Mouse (Mus musculus): ENCODE data around the gene Naa80. TPM values are rescaled to one million over a fixed set of nuclear protein-coding genes. Genes with fewer than 3 reads are reported as not detected.
"Not testable (repeated sequence)": the region's sequence is repeated elsewhere in the genome, so short reads cannot be mapped to it uniquely, and the experiment has no call there.

Naa80 gene
- polyA plus RNA-seq, 1 experiment from 2014 or later: 39.9 TPM

DNA sequence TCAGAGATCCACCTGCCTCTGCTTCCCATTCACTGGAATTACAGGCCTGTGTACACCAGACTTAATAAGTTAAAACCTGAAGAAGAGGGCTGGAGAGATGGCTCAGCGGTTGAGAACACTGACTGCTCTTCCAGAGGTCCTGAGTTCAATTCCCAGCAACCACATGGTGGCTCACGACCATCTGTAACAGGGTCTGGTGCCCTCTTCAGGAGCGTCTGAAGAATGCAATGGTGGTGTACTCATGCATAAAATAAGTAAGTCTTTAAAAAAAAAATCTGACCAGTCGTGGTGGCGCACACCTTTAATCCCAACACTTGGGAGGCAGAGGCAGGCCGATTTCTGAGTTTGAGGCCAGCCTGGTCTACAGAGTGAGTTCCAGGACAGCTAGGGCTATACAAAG is 4.9 kb upstream of the Naa80 start:
- not testable (repeated sequence) for H3K36me3 ChIP-seq (ENCODE audit: inconsistent target); H3K4me3 ChIP-seq (ENCODE audit: inconsistent target); H3K27ac ChIP-seq
- H3K79me2 ChIP-seq (ENCODE audit: inconsistent target): peaks cover 31% of the 10 kb centered on the region
- WGBS (ENCODE audit: missing documents): 89% methylated on average over 6 of the region's 6 CpGs

DNA sequence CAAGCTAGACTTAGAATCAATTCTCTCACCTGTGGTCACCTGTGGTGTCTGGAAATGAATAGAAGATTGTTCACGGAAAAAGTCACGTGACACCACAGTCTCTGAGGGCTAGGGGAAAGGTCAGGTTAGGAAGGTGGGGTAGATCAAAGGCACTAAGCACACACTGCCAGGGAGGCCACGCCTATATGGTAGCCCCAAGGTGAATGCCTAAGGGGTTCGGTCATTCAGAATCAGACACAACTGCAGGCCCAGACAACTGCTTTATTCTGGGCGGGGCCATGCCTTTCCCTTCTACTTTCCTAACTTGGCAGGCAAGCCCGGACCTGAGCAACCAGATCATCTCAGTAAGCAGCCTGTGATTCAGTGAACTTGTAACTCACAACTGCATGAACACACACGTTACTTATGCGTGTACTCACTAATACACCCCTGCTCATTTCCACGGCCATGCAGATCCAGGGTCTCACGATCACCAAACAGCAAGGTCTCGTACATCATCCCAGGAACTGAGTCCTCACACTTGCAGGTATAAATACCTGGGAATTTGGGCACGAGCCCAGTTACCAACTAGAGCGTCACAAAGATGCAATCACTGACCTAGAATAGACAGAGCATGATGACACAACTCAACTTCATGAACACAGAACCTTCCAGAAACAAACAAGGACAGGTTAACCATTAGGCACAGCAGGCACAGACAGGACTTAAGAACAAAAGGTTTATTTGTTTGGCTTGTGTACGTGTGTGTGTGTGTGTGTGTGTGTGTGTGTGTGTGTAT is 2.9 kb upstream of the Naa80 start:
- Histone ChIP-seq H3K79me2 (ENCODE audit: inconsistent target) (peaks cover 22% of the 10 kb centered on the region), H3K36me3 (ENCODE audit: inconsistent target) (peaks cover 10% of the 10 kb centered on the region; the same call in 1 of the 2 replicates), H3K4me3 (ENCODE audit: inconsistent target) (no peak overlapping the region), H3K27ac (peak overlapping the region; percentile 54; the same call in 1 of the 2 replicates)
- whole genome bisulfite sequencing (ENCODE audit: missing documents): 96% methylated on average over 14 of the region's 14 CpGs

DNA sequence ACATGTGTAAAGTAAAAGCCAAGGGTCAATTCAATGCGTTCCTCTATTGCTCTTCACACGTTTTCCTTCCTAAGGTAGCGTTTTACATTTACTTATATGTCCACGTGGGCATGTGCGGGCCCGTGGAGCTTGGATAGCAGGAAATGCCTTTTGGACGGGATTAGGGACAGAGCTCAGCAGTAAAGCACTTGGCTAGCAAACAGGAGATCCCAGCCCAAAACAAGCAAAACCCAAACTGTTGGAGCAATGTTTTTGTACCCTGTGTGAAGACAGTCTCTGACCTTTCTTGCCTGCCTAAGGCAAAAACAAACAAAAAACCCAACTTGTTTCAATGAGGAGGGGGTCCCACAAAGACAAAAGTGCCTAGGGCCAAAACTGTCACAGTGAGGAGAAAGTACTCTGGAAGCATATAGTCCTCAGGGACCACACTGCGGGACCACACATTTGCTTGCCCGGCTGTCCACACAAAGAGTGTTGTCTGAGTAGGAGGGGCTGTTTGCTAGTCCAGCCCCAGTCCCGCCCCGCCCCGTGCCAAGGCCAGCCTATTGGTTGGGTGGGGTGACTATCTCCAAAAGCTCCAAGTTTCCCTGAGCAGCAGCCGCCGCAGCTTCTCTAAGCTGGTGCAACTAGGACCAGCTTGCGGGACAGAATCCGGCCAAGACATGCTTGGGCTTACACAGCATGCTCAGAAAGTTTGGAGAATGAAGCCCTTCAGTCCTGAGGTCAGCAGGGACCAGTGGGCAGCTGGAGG is 2.2 kb upstream of the Naa80 start, which contains the start of gene Hyal1:
Gene Hyal1, plus strand, starts transcription at position 571 of the 751 bp plus-strand sequence.
- H3K36me3 ChIP-seq (ENCODE audit: inconsistent target): peaks cover 10% of the 10 kb centered on the region; the same call in 1 of the 2 replicates
- 54% methylated on average over 16 of the region's 16 CpGs for WGBS (ENCODE audit: missing documents)
- H3K79me2 ChIP-seq (ENCODE audit: inconsistent target): peaks cover 29% of the 10 kb centered on the region
- peak within 1 kb of the TSS; percentile 95 for H3K27ac ChIP-seq
- H3K4me3 ChIP-seq (ENCODE audit: inconsistent target): peak within 1 kb of the TSS; percentile 60

DNA sequence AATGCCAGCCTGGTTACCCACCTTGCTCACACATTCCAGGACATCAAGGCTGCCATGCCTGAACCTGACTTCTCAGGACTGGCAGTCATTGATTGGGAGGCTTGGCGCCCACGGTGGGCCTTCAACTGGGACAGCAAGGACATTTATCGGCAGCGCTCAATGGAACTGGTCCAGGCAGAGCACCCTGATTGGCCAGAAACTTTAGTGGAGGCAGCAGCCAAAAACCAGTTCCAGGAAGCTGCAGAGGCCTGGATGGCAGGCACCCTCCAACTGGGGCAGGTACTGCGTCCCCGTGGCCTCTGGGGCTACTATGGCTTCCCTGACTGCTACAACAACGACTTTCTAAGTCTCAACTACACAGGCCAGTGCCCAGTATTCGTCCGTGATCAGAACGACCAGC is 816 bp upstream of the Naa80 start:
- Histone ChIP-seq H3K36me3 (ENCODE audit: inconsistent target) (no peaks in the 10 kb centered on the region), H3K27ac (peak overlapping the region; percentile 95), H3K79me2 (ENCODE audit: inconsistent target) (peaks cover 29% of the 10 kb centered on the region), H3K4me3 (ENCODE audit: inconsistent target) (peak overlapping the region; percentile 60)
- WGBS (ENCODE audit: missing documents): 93% methylated on average over 10 of the region's 10 CpGs

DNA sequence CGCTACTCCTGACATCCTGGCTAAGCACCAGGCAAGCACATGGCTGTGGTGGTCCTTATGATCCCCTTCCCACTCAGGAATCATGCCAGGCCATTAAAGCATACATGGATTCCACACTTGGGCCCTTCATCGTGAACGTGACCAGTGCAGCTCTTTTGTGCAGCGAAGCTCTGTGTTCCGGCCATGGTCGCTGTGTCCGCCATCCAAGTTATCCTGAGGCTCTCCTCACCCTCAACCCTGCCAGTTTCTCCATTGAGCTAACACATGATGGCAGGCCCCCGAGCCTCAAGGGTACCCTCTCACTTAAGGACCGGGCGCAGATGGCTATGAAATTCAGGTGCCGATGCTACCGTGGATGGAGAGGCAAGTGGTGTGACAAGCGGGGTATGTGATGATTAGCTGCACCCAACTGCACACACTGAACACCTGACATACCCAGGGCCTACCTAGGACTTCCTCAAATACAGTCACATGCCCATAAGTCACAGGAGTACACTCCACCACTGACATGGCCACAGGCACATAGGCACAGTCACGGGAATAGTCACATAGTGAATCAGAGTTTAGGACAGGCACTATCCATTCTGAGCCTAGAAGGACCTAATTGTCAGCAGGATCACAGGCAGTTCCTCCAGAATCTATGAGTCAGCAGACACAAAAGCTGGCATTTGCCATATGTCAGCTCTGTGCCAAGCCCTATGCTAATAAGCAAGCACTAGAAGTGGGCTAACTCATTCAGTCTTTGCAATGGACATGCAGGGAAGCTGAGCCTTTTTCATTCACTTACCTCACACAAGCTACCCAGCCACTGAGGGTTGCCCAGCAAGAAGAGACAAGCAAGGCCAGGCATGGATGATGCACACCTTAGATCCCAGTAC is 575 bp downstream of the Naa80 start:
- H3K4me3 ChIP-seq (ENCODE audit: inconsistent target): peak overlapping the region; percentile 83; the same call in 1 of the 2 replicates
- WGBS (ENCODE audit: missing documents): 84% methylated on average over 14 of the region's 14 CpGs
- peaks cover 29% of the 10 kb centered on the region for H3K79me2 ChIP-seq (ENCODE audit: inconsistent target)
- no peaks in the 10 kb centered on the region for H3K36me3 ChIP-seq (ENCODE audit: inconsistent target)
- H3K27ac ChIP-seq: peak overlapping the region; percentile 95

DNA sequence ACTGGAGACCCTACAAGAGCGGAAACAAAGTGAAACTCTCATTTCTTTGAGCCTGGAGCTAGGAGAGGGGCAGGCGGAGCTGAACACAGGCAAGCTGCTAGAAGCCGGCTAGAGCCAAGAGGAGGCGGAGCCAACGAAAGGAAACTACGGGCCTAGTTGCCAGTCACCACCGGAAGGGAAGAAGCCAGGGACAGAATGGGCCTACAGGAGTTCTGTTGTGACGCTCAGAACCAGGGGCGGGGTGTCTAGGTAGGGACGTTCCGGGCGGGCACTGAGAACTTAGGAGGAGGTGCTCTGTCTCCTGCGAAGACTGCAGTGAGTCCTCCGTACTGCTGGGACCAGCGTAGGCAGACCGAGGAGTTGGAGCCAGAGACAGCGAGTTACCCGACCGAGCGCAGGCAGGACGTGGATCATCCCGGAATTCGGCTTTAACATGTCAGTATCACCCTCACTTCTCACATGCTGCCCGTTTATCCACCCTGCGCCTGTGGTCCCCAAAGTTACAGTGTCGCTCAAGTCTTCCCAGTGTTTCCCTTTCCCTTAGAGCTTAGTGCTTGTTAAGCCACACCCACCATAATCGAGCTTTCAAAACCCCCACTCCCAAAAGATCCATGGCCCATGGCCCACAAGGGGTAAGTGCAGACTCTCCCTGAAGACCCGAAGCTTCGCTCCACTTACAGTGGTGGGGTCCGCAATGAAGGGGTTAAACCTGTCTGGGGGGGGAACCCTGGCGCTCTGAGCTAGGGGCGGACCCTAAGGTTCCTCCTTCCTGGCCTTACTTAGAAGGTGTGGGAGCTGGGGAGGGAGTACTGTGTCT is 2.0 kb downstream of the Naa80 start, which contains the start of gene Hyal3:
Gene Hyal3, plus strand, starts transcription at position 318 of the 817 bp plus-strand sequence.
- Histone ChIP-seq H3K79me2 (ENCODE audit: inconsistent target) (peaks cover 29% of the 10 kb centered on the region), H3K4me3 (ENCODE audit: inconsistent target) (peak within 1 kb of the TSS; percentile 83), H3K27ac (peak within 1 kb of the TSS; percentile 95), H3K36me3 (ENCODE audit: inconsistent target) (no peaks in the 10 kb centered on the region)
- under 1% methylated on average over 32 of the region's 32 CpGs for WGBS (ENCODE audit: missing documents)

DNA sequence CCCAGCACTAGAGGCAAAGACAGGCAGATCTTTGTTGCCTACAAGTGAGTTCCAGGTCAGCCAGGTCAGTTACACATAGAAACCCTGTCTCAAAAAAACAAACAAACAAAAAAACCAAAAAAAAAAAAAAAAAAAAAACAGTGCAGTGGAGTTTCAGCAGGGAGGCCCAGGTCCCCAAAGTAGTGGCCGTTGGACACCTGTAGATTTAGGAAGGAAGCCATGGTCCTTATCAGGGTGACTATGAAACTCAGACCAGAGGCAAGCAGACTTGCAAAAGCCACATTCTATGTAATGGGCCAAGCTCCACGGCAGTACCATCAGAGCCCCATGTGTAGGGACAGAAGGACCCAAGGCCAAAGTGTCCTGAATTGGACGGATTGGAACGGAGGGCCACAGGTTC is 2.9 kb downstream of the Naa80 start:
- H3K79me2 ChIP-seq (ENCODE audit: inconsistent target): peaks cover 29% of the 10 kb centered on the region
- 40% methylated on average over 4 of the region's 4 CpGs for WGBS (ENCODE audit: missing documents)
- H3K36me3 ChIP-seq (ENCODE audit: inconsistent target): no peaks in the 10 kb centered on the region
- peak overlapping the region; percentile 95 for H3K27ac ChIP-seq
- H3K4me3 ChIP-seq (ENCODE audit: inconsistent target): peak overlapping the region; percentile 83

DNA sequence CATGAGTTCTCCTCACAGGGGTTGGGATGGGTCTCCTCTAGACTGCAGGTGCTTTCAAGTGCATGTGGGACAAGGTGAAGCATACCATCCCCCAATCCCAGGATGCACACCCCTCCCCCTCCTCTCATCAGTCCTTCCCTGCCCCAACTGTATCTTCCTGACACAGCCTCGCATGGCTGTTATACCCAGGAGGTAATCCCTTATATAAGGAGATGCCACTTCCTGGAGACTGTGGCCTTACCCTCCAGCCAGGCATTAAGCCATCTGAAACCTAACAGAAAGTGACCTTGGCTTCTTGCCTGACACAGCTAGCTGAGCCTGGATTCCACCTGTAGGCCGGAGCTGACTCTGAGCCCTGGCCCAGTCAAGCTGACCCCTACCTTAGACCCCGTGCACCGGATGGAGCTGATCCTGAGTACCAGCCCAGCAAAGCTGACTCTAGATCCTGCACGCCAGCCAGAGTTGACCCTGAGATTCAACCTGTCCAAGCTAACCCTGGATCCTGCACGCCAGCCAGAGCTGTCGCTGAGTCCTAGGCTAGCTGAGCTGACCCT is 3.9 kb downstream of the Naa80 start:
- peaks cover 21% of the 10 kb centered on the region for H3K79me2 ChIP-seq (ENCODE audit: inconsistent target)
- no peak overlapping the region for H3K27ac ChIP-seq
- H3K4me3 ChIP-seq (ENCODE audit: inconsistent target): no peak overlapping the region
- no peaks in the 10 kb centered on the region for H3K36me3 ChIP-seq (ENCODE audit: inconsistent target)
- 88% methylated on average over 7 of the region's 7 CpGs for WGBS (ENCODE audit: missing documents)

DNA sequence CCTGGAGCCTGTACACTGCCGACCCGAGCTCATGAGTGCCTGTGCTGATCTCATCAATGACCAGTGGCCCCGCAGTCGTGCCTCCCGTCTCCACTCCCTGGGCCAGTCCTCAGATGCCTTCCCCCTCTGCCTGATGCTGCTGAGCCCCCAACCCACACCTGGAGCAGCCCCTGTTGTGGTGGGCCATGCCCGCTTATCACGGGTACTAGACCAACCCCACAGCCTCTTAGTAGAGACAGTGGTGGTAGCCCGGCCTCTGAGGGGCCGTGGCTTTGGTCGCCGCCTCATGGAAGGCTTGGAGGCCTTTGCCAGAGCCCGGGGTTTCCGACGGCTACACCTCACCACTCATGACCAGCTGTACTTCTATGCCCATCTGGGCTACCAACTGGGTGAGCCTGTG is 4.5 kb downstream of the Naa80 start:
- 90% methylated on average over 14 of the region's 14 CpGs for WGBS (ENCODE audit: missing documents)
- H3K4me3 ChIP-seq (ENCODE audit: inconsistent target): no peak overlapping the region
- no peak overlapping the region for H3K27ac ChIP-seq
- no peaks in the 10 kb centered on the region for H3K36me3 ChIP-seq (ENCODE audit: inconsistent target)
- peaks cover 19% of the 10 kb centered on the region for H3K79me2 ChIP-seq (ENCODE audit: inconsistent target)

DNA sequence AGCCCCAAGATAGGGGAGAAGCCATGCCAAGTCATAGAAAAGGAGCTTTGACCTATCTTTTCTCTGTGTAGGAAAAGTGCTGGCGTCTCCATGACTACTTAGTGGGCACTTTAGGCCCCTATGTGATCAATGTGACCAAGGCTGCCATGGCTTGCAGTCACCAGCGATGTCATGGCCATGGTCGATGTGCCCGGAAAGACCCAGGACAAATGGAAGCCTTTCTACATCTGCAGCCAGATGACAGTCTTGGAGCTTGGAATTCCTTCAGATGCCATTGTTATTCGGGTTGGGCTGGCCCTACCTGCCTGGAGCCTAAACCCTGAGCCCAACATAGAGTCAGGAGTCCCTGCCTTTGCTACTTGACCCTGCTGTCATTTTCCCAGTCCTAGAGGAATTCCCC is 7.8 kb downstream of the Naa80 start:
- Histone ChIP-seq H3K27ac (no peak overlapping the region), H3K4me3 (ENCODE audit: inconsistent target) (no peak overlapping the region), H3K79me2 (ENCODE audit: inconsistent target) (peaks cover 13% of the 10 kb centered on the region; the same call in 1 of the 2 replicates), H3K36me3 (ENCODE audit: inconsistent target) (peaks cover 7% of the 10 kb centered on the region; the same call in 1 of the 2 replicates)
- 91% methylated on average over 5 of the region's 5 CpGs for WGBS (ENCODE audit: missing documents)

DNA sequence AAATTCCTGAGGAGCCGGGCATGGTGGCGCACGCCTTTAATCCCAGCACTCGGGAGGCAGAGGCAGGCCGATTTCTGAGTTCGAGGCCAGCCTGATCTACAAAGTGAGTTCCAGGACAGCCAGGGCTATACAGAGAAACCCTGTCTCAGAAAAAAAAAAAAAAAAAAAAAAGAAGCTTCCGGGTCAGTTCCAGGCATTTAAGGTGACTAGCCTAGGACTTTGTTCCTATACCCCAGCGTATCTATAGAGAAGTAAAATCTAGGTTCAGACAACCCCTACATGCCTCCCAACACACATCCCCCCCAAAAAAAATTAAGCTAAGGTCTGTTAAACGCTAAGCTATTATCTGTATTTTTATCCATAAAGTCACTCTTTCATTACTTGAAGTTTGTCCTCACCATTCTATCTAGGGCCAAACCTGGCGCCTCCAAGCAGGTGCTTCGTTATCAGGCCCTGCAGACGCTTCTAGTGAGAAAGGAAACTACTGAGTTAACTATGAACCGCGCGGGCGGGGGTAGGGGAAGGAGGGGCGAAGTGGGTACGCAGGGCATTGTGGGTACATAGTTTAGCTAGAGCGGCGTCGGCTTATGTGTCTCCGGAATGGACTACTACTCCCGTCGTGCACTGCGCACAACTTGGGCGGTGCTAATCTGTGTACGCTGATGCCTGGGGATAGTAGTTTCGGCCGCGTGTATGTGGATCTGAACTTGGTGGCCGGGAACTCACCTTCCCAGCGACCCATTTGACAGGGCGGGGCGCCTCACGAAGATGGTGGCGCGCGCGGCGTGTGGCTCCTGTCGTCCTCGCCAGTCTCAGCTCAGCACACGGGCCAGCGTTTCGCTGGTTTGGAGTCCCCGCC is 8.5 kb downstream of the Naa80 start, which contains the start of gene Ifrd2:
Gene Ifrd2, plus strand, starts transcription at position 669 of the 859 bp plus-strand sequence.
- Histone ChIP-seq H3K4me3 (ENCODE audit: inconsistent target) (peak within 1 kb of the TSS; percentile 63), H3K36me3 (ENCODE audit: inconsistent target) (peaks cover 13% of the 10 kb centered on the region; the same call in 1 of the 2 replicates), H3K79me2 (ENCODE audit: inconsistent target) (peaks cover 13% of the 10 kb centered on the region; the same call in 1 of the 2 replicates), H3K27ac (peak within 1 kb of the TSS; percentile 32)
- WGBS (ENCODE audit: missing documents): 3% methylated on average over 41 of the region's 46 CpGs

DNA sequence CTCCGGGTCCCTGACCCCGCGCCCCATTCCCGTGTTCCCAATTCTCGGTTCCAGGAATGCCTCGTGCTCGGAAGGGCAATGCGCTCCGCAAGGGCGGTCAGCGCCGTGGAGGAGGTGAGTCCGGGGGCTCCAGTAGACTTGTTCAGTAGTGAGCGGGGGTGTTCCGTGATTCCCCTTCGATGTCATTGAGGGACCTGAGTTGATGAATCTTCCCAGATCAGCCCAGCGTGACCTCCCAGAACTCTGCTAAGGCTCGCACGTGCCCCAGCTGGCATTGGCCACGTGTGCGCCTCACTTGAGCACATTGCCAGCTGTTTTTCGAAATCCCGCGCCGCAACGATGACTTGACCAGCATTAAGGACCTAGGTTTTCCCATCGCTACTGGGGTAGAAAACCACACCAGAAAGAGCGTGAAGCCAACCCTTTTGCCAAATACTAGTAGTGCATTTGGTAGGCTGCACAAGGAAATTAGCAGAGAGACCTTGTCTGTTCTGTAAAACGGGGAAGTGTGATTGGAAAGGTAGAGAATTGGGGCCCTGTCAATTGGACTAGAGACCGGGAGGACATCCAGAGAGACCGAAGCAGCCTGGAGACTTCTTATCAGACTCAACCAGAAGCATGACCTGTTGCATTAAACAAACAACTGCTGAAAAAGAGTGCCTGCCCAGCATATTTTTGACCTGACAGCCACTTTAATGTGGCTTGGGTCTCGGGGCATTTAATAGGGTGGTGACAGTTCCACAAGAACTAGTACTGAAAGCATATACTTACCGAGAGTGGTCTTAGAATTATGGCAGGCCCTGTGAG is 9.3 kb downstream of the Naa80 start:
- peaks cover 13% of the 10 kb centered on the region; the same call in 1 of the 2 replicates for H3K79me2 ChIP-seq (ENCODE audit: inconsistent target)
- H3K4me3 ChIP-seq (ENCODE audit: inconsistent target): peak overlapping the region; percentile 63
- H3K27ac ChIP-seq: peak overlapping the region; percentile 32
- peaks cover 16% of the 10 kb centered on the region; the same call in 1 of the 2 replicates for H3K36me3 ChIP-seq (ENCODE audit: inconsistent target)
- WGBS (ENCODE audit: missing documents): 3% methylated on average over 31 of the region's 33 CpGs
